Mouse (Mus musculus): Measurements from ENCODE around the gene Rere. TPM values are rescaled to one million over a fixed set of nuclear protein-coding genes. Genes with fewer than 3 reads are reported as not detected.

Gene Rere
- polyA plus RNA-seq, 1 experiment, result 61.3 TPM

- Histone ChIP-seq H3K4me1 (ENCODE audit: control insufficient read depth, insufficient read depth, low read length) (no peaks in the 10 kb centered on the region; the same call in 1 of the 2 replicates), H3K4me3 (replicated peaks; ENCODE audit: control insufficient read depth, low read depth, low read length) (no peak overlapping the region), H3K27ac (ENCODE audit: control insufficient read depth, insufficient read depth, low read depth, low read length, poor library complexity) (no peak overlapping the region)
- TF ChIP-seq POLR2A (IDR thresholded peaks at IDR 0.05; ENCODE audit: borderline replicate concordance, control insufficient read depth, low read depth, low read length) (no peak), CTCF (IDR thresholded peaks at IDR 0.05; ENCODE audit: control insufficient read depth, insufficient read depth, low read length) (no peak)
- WGBS, result 82% methylated on average over 4 of the region's 4 CpGs
These were observed 46.0 kb downstream of the Rere start for GRCm38 (mm10) chr4:150327476-150327875.

GRCm38 (mm10) chr4:150333927-150334682 lies 52.7 kb downstream of the Rere start:
- WGBS, result 73% methylated on average over 4 of the region's 4 CpGs
- TF ChIP-seq CTCF (IDR thresholded peaks at IDR 0.05; ENCODE audit: control insufficient read depth, insufficient read depth, low read length) (no peak), POLR2A (IDR thresholded peaks at IDR 0.05; ENCODE audit: borderline replicate concordance, control insufficient read depth, low read depth, low read length) (no peak)
- H3K27ac ChIP-seq (ENCODE audit: control insufficient read depth, insufficient read depth, low read depth, low read length, poor library complexity), result no peak overlapping the region

GRCm38 (mm10) chr4:150337260-150337659 lies 55.8 kb downstream of the Rere start:
- H3K4me3 ChIP-seq (replicated peaks; ENCODE audit: control insufficient read depth, low read depth, low read length), result no peak overlapping the region
- TF ChIP-seq CTCF (IDR thresholded peaks at IDR 0.05; ENCODE audit: control insufficient read depth, insufficient read depth, low read length) (no peak), POLR2A (IDR thresholded peaks at IDR 0.05; ENCODE audit: borderline replicate concordance, control insufficient read depth, low read depth, low read length) (no peak)
- H3K27ac ChIP-seq (ENCODE audit: control insufficient read depth, insufficient read depth, low read depth, low read length, poor library complexity), result no peak overlapping the region
- 79% methylated on average over 1 of the region's 1 CpGs for WGBS
- H3K4me1 ChIP-seq (ENCODE audit: control insufficient read depth, insufficient read depth, low read length), result no peaks in the 10 kb centered on the region

More at GRCm38 (mm10) chr4:150333927-150334682, 52.7 kb downstream of the Rere start:
- Histone ChIP-seq H3K4me1 (ENCODE audit: control insufficient read depth, insufficient read depth, low read length) (no peaks in the 10 kb centered on the region), H3K4me3 (replicated peaks; ENCODE audit: control insufficient read depth, low read depth, low read length) (no peak overlapping the region)

DNA sequence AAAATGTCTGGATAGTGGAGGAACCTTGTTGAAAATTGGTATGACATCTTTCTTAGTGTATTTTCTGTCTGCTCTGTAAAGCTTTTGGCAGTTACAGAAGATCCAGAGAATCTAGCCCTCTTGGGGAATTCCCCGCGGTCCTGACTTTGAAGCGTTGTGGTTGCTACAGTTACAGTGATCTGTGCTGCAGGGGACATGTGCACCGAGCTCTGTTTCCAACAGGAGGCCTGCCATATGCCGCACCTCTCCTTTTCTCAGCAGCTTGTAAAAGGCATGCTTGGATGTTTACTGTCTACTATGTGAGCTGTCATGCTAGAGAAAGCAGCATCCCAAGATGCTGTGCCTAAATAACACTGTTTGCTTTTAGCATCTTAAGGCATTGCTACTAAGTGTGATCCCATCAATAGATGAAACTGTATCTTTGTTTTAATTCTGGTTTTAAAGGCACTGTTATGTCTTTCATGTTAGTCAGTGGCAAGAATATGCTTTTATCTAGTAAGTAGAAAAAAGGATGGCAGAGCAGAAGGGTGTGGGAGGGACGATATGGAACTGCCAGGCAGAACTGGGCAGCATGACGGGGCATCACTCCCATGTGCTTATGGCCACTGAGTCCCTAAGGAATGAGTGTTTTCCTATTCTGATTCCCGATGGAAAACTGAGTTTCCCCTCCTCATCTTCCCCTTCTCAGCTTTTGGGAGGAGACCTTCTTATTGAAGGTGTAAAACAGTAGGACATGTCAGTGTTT lies 57.6 kb downstream of the Rere start:
- TF ChIP-seq POLR2A (IDR thresholded peaks at IDR 0.05; ENCODE audit: borderline replicate concordance, control insufficient read depth, low read depth, low read length), result no peak
- TF ChIP-seq CTCF (IDR thresholded peaks at IDR 0.05; ENCODE audit: control insufficient read depth, insufficient read depth, low read length), result no peak
- Histone ChIP-seq H3K27ac (ENCODE audit: control insufficient read depth, insufficient read depth, low read depth, low read length, poor library complexity) (no peak overlapping the region), H3K4me1 (ENCODE audit: control insufficient read depth, insufficient read depth, low read length) (no peaks in the 10 kb centered on the region), H3K4me3 (replicated peaks; ENCODE audit: control insufficient read depth, low read depth, low read length) (no peak overlapping the region)
- 58% methylated on average over 8 of the region's 8 CpGs for WGBS

- 27% methylated on average over 6 of the region's 6 CpGs for WGBS
- H3K27ac ChIP-seq (ENCODE audit: control insufficient read depth, insufficient read depth, low read depth, low read length, poor library complexity), result no peak overlapping the region
- H3K4me1 ChIP-seq (ENCODE audit: control insufficient read depth, insufficient read depth, low read length), result no peaks in the 10 kb centered on the region
- TF ChIP-seq POLR2A (IDR thresholded peaks at IDR 0.05; ENCODE audit: borderline replicate concordance, control insufficient read depth, low read depth, low read length) (no peak), CTCF (IDR thresholded peaks at IDR 0.05; ENCODE audit: control insufficient read depth, insufficient read depth, low read length) (no peak)
- H3K4me3 ChIP-seq (replicated peaks; ENCODE audit: control insufficient read depth, low read depth, low read length), result no peak overlapping the region
These were observed 59.5 kb downstream of the Rere start for GRCm38 (mm10) chr4:150340796-150341525.

DNA sequence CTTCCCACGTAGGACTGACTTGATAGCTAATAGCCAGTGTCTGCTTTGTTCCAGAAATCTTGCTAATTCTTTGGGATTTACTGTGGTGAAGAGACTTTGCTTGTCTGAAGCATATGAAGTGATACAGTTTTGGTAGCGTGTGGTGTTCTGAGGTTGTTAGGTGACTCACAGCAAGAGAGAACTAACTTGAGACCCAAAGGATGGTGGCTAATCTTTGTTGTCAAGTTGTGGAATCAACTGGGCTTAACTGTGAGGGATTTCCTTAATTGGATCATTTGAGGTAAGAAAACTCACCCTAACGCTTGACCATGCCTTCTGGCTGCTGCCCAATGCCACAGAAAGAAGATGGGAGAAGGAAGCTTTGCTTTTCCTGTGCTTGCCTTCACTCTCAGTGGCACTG lies 63.1 kb downstream of the Rere start:
- no peak for TF ChIP-seq POLR2A (IDR thresholded peaks at IDR 0.05; ENCODE audit: borderline replicate concordance, control insufficient read depth, low read depth, low read length)
- 58% methylated on average over 3 of the region's 3 CpGs for WGBS
- no peaks in the 10 kb centered on the region; the same call in 1 of the 2 replicates for H3K4me1 ChIP-seq (ENCODE audit: control insufficient read depth, insufficient read depth, low read length)
- H3K27ac ChIP-seq (ENCODE audit: control insufficient read depth, insufficient read depth, low read depth, low read length, poor library complexity), result no peak overlapping the region
- no peak overlapping the region for H3K4me3 ChIP-seq (replicated peaks; ENCODE audit: control insufficient read depth, low read depth, low read length)

DNA sequence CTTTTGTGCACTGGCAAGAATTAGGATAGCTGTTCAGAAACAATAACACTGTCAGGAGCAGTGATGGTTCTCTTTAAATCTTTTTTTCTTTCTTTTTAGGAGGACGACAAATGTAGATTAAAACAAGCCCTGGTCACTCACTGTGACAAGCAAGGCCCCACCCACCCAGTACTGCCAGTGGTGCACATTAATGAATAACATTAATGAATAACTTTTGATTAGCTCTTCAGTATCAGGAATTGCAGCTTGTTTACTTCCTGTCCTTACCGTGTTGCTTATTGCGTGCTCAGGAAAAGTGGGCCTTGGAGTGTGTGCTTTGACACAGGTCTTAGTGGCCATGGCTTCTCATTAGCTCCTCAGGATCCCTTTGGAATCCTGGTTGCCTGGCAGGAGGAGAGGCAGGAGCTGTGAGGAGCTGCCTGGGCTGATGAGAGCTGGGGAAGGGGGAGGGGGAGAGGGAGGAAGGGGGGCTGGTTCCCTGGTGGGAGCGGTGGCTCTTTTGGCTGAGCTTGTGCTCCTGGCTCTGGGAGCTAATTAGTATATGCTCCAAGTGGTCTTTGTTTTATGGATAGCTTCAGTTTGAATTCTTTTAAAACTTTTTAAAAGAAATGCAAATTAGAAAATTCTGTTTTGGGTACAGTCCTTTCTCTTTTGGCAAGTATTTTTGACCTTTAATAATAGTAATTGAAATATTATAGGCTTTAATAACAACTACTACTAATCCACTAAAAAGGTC lies 65.4 kb downstream of the Rere start:
- Histone ChIP-seq H3K4me1 (ENCODE audit: control insufficient read depth, insufficient read depth, low read length) (no peaks in the 10 kb centered on the region; the same call in 1 of the 2 replicates), H3K27ac (ENCODE audit: control insufficient read depth, insufficient read depth, low read depth, low read length, poor library complexity) (no peak overlapping the region), H3K4me3 (replicated peaks; ENCODE audit: control insufficient read depth, low read depth, low read length) (no peak overlapping the region)
- TF ChIP-seq CTCF (IDR thresholded peaks at IDR 0.05; ENCODE audit: control insufficient read depth, insufficient read depth, low read length) (no peak), POLR2A (IDR thresholded peaks at IDR 0.05; ENCODE audit: borderline replicate concordance, control insufficient read depth, low read depth, low read length) (no peak)
- WGBS, result 77% methylated on average over 4 of the region's 4 CpGs

Data from bone marrow, adult 2 months (tissue).